8 mouse cellular contexts compared by ENCODE assay signal in the genomic region with DNA sequence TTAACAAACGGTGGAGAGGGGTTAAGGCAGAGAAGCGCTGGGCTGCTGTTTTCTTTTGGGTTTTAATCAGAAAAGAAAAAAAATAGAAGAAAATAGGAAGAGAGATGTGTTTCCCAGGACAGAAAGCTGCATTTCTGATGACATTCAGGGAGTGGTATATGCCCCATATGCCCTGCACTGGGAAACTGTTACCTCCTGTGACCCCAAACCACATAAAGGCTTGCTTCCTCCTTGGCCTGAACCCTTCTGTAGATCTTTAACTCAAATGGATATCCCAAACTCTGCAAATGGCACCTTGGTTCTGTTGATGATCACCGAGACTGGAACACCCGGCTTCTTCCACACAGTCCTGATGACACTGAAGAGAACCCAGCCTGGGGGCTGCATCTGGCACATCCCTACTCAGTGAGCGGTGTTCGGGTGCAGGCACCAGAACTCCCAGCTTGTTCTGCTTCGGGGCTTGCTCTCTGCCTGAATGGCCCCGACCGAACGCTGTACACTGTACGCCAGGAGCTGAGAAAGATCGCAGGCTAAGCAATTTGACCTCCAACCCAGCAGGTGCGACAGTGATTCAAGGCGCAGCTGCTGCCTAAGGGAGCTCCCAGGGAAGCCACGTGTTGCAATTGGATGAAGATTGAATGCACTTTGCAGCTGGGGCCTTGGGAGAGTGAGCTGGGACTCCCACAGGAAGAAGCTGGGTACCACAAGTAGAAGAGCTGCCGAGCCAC.
DNase-seq lines count a peak whose midpoint lies in the region; ATAC-seq lines count a peak whose summit lies in the region.

No protein-coding gene starts in this region.

- no peaks in the 10 kb centered on the region for H3K36me3 ChIP-seq in midbrain, embryonic 11.5 days (ENCODE audit: control insufficient read depth, insufficient read depth, low read length)
- H3K36me3 ChIP-seq in liver, embryonic 11.5 days (ENCODE audit: control insufficient read depth, insufficient read depth, low read length): no peaks in the 10 kb centered on the region

- H3K9ac ChIP-seq in midbrain, embryonic 11.5 days (ENCODE audit: low read length): no peak overlapping the region
- no peak overlapping the region for H3K9ac ChIP-seq in liver, embryonic 11.5 days (ENCODE audit: low read depth, low read length)

- H3K27me3 ChIP-seq in midbrain, embryonic 11.5 days (ENCODE audit: control insufficient read depth, insufficient read depth, low read length): no peaks in the 10 kb centered on the region
- no peaks in the 10 kb centered on the region for H3K27me3 ChIP-seq in liver, embryonic 11.5 days (replicated peaks; ENCODE audit: control insufficient read depth, insufficient read depth, low read length)

- H3K27ac ChIP-seq in midbrain, embryonic 11.5 days (ENCODE audit: low read depth, low read length): no peak overlapping the region
- H3K27ac ChIP-seq in liver, embryonic 11.5 days (ENCODE audit: low read depth, low read length): no peak overlapping the region

- ATAC-seq in midbrain, embryonic 11.5 days (ENCODE audit: low FRiP score): peak; percentile 76; the same call in 1 of the 2 replicates
- no peak for ATAC-seq in liver, embryonic 11.5 days (replicated peaks; ENCODE audit: low FRiP score)

- DNase-seq in embryo, embryonic 10 days (ENCODE audit: low spot score): peak; percentile 48
- DNase-seq in embryo, embryonic 9.5 days (ENCODE audit: extremely low spot score): no peak
- peak; percentile 53 for DNase-seq in R1 (ENCODE audit: low read depth, low spot score)
- DNase-seq in forelimb bud, embryonic 11.5 days (ENCODE audit: low read depth, low spot score): peak; percentile 74
- peak; percentile 88 for DNase-seq in midbrain, embryonic 11.5 days (ENCODE audit: low spot score, missing footprints)
- no peak for DNase-seq in liver, embryonic 11.5 days (ENCODE audit: low spot score)
- no peak for DNase-seq in spleen, postnatal 10 days (ENCODE audit: low spot score in 2 of 2)
- DNase-seq in right cerebral cortex, adult 18-20 months: no peak

- no peak overlapping the region for H3K4me2 ChIP-seq in midbrain, embryonic 11.5 days
- no peak overlapping the region for H3K4me2 ChIP-seq in liver, embryonic 11.5 days

- H3K9me3 ChIP-seq in midbrain, embryonic 11.5 days (ENCODE audit: control insufficient read depth, low read length): no peaks in the 10 kb centered on the region
- H3K9me3 ChIP-seq in liver, embryonic 11.5 days (ENCODE audit: control insufficient read depth, low read length): no peaks in the 10 kb centered on the region

- H3K4me3 ChIP-seq in midbrain, embryonic 11.5 days (ENCODE audit: low read depth, low read length): no peak overlapping the region
- no peak overlapping the region for H3K4me3 ChIP-seq in liver, embryonic 11.5 days (ENCODE audit: low read depth, low read length)

- WGBS in midbrain, embryonic 11.5 days: 64% methylated on average over 16 of the region's 16 CpGs
- WGBS in liver, embryonic 11.5 days: 77% methylated on average over 16 of the region's 16 CpGs

- peaks cover 6% of the 10 kb centered on the region; the same call in 1 of the 2 replicates for H3K4me1 ChIP-seq in midbrain, embryonic 11.5 days (ENCODE audit: control insufficient read depth, insufficient read depth, low read length)
- no peaks in the 10 kb centered on the region for H3K4me1 ChIP-seq in liver, embryonic 11.5 days (replicated peaks; ENCODE audit: control insufficient read depth, insufficient read depth, low read length)

Comparison
In these comparisons a context has a peak if more than half of its experiments do, and no peak if none do; other contexts are left out.
1. DNase-seq: peak in embryo, embryonic 10 days (single experiment), R1 (single experiment), forelimb bud, embryonic 11.5 days (single experiment) and midbrain, embryonic 11.5 days (single experiment); none in embryo, embryonic 9.5 days (single experiment), liver, embryonic 11.5 days (single experiment), spleen, postnatal 10 days (0 of 2) and right cerebral cortex, adult 18-20 months (single experiment).